Mouse (Mus musculus): Measurements from ENCODE around the gene Zfp39.
"Not testable (repeated sequence)": the region's sequence is repeated elsewhere in the genome, so short reads cannot be mapped to it uniquely, and the experiment has no call there.

Zfp39 gene

DNA sequence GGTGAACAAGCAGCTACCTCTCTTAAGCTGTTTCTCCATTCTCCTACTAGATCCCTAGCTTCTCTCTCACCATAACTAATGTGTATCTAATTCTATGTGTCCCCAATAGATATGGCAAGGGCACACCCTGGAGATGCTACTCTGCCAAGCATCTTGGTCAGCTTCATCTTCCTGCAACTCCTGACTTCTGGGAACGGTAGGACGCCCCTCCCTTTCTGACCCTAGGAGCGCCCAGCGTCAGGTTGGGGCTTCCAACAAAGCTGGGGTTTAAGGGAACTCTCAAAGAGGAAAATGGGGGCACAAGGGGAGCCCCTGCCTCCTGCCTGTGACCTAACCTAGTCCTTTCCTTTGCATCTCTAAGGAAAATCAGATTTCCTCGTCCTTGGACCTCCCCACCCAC lies 14.7 kb upstream of the Zfp39 start:
- DNase-seq, result no peak

DNA sequence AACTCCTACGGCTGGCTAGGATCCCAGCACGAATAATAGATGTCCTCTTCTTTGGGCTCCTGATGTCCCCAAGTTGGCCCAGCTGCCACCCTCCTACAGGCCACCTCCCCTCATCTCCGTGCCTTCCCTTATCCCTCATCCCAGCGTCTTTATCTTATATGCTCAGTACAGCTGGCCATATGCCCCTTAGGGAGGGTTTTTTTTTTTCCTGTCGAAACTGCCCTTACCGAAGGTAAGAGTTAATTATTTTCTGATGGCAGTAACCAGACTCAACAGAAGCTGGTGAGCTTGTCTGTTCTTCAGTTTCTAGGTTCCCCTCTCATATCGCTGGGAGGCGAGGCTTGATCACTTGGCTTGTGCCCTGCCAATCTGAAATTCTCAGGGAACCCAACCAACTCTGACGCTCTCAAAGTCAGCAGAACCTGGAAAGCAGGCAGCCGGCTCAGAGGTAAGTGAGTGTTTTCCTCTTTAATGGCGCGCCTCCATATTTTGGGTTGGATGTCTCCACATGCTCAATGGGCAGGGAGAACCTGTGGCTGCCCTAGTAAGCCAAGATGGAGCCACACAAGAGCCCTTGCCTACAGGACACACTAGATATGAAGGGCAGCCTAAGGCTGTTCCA lies 13.8 kb upstream of the Zfp39 start, which contains the start of gene Btnl10:
Gene Btnl10, plus strand, starts transcription at position 164 of the 622 bp plus-strand sequence.
- DNase-seq, result no peak

DNA sequence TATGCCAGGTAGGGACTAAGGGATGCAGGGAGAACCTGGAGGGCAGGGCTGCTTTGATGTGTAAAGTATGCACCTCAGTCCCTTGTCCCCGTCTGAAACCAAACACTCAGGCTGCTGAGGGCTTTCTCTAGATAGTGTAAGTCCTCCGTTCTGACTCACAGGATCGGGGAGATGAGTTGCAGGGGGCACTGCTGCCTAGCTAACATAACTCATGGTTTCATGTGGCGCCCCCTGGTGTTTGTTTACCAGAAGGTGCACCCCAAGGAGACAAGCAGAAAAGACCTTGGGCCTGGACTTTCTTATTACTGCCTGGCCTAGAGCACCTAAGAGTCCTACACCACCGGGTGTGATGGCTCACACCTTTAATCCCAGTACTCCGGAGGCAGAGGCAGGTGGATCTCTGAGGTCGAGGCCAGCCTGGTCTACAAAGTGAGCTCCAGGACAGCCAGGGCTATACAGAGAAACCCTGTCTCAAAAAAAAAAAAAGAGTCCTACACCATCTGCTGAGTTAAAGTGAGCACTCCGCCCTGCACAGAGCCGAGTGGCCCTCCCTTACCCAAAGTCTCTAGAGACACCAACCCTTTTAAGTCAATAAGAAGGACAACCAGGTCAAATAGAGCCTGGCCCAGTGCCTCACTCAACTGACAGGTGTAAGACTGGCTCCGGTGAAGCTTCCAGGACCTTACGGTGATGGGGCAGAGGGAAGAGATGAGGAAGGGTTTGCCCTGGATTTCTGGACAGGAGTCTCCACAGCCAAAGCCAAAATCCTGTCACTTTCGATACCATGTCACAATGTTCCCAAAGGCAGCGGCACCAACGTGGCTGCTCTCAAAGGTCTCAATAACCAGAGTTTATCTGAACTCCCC lies 13.1 kb upstream of the Zfp39 start:
- DNase-seq, result no peak

DNA sequence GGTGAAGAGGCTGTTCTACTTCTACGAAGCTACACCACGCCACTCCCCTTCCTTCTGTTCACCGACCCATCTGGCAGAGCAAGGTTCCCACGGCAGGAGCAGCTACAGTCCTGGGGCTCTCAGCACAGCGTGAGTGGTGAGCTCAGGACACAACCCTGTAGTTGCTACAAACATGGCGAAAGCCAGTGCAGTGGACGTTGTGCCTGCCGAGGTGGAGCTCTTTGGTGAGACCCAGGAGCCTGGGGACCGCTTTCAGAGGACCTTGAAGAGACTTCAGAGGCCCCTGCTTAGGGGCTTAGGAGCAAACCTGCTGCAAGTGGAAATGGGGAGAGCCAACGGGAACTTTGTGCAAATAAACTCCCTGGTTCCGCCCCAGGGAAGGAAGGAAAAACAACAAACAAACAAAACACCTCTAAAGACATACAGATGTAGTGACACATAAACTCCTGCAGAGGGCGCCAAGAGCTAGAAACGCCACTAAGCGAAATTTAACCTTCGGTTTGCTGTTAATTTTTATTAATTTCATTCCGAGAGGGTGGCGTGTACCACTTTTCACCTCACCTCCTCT lies 10.5 kb upstream of the Zfp39 start:
- DNase-seq, result no peak

DNA sequence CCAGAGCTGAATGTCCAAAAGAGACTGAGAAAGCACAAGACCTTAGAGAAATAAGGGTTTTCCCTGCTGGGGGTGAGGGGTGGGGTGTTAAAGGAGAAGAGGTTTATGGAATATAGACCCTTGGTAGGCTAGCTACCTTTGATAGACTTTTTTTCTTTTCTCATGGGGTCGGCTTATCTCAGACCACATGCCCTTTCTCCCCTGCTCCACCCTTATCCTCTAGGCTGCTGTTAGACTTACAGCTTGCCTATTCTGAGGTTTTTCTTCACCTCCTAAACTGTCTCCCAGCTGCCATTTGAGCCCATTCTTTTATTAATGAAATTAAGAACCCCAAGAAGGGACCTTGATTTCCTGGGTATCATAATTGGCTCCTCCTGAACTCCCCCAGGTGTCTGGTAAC lies 9.8 kb upstream of the Zfp39 start:
- no peak for DNase-seq

DNA sequence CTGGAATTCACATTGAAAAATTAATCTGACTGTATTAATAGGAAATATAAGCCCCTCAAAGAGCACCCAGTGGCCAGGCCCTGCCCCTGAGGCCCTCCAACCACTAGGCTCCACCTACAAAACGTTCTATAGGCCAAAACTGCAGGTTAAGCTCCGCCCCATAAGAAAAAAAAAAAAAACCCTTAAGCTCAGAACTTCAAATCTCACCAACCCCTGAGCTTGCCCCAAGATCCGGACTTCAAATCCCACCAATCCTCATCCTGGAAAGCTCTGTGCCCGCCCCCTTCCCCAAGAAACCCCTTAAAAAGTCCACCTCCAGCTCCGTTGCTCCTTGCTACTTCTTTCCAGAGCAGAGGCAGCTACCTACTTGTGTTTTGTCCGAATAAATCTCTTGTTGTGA lies 813 bp upstream of the Zfp39 start:
- no peak for DNase-seq

DNA sequence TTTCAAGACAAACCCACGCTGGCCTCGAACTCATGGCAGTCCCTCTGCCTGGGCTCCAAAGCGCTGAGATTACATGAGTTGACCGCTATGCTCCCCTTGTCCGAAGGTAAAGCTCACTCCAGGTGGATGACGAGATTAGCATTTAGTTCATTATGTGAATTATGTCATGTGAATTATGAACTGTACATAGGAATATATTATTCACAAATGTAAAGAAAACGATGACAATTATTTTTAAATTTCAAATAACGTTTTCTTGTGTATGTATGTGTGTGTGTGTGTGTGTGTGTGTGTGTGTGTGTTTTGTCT lies 339 bp upstream of the Zfp39 start:
- DNase-seq, result no peak

DNA sequence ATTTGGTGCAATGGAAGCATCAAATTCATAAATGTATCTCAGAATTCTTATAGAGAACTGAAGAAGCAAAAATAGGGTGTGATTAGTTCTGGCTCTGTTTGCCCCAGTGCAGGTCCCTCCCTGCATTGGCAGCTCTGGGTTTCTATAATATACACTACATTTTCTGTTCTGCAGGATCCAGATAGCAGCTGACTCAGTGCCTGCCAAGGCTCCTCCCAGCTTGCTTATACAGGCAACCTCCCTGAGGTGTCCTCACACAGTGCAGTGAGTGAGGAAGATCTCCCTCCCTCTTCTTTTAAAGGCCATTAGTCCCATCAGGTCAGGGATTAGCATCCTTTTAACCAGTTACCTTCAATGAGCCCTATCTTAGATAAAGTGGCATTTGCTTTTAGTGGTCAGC lies 2.9 kb downstream of the Zfp39 start:
- DNase-seq, result no peak

DNA sequence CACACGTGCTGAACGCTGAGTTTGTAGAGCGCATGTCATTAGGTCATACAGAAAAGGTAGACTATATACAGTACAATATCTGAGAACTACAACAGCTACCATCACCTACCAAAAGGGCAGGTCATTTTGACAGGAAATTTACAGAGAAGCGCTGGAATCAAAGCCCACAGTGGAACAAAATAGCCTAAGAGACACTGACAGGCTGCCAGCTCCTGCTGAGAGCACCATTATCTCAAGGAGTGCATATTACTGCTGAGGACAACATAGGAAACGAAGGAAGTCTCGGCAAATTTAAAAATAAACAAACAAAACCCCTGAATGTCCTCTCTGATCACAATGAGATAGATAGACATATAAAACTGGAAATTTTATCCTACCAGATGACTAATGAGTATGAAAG lies 6.5 kb downstream of the Zfp39 start:
- DNase-seq, result no peak

DNA sequence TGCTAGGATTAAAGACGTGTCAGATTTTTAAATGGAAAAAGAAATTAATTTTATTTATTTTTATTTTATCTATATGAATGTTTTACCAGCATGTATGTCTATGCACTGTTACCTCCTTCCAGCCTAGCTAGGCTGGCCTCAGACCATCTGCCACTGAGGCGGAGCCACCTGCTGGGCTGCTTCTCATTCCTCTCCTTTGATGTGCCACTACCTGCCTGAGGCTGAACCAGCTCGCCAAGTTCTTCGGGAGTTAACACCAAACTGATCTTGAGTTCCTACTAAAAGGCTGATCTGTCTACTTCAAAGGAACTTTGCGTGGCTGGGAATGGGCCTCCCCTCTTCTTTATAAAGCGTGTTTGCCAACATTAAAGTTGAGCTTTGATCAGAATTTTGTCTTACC lies 9.6 kb downstream of the Zfp39 start:
- DNase-seq, result no peak

DNA sequence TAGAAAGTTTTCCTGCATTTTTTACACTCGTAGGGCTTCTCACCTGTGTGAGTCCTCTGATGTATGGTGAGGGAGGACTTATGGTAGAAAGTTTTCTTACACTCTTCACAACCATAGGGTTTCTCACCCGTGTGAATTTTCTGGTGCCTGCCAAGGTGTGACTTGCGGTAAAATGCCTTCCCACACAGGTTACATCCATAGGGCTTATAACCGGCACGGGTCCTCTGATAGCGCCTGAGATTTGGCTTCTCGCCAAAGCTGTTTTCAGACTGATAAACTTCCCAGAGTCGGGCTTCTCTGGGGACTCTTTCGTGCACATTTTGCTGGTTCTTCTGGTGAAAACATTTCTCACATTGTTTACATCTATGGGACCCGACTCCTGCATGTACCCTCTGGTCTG lies 13.5 kb downstream of the Zfp39 start:
- no peak for DNase-seq

DNA sequence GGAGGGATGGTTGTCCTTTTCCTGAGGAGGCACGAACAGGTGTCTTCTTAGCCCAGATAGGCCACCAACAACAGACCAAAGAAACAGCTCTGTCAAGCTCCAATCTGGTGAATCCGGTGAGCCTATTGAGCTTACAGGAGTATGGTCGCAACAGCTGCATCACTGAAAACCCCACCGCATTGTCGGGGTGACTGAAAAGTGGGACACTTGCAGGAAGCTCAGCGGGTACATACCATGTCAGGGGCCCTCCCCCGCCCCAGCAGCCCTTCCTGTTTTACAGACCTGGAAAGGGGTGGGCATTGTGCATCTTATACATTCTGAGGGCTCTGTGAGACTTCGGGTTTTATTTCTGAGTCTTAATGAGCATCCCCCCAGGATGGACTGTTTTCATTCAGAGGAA lies 20.3 kb downstream of the Zfp39 start:
- no peak for DNase-seq

DNA sequence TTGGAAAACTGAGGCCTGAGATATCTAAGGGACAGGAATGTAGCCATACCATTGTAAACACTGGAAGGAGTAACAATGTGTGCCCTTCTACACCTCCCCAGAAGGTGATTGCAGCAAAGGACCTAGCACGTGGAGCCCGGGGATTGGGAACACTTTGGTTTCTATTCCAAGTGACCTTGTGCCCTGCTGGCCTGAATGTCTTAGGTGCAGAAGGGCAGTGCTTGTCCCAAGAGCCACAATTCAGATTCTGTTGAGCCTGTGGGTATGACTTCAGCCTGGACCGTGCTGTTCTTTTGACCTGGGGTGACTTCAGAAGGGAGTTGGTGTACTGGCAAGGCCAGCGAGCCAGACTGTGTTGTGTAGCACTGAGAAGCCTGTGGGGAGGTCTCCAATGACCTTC lies 33.1 kb downstream of the Zfp39 start:
- DNase-seq, result no peak

DNA sequence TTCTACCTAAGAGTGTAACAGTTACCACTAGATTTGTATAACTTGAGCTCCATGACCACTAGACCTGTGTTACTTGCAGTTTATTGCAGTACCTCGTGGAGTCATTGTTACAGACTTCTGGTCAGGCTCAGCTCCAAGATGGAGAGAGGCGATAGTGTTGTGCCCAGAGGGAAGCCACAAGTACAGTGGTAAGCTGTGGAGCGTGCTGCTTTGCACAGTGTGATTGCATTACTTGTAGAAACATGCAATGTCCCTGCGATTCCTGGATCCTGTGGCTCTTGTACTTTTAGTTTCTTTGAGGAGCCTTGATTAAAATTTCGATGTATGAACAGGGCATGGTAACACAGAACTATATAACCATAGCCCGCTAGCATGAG lies 36.1 kb downstream of the Zfp39 start:
- DNase-seq, result no peak

DNA sequence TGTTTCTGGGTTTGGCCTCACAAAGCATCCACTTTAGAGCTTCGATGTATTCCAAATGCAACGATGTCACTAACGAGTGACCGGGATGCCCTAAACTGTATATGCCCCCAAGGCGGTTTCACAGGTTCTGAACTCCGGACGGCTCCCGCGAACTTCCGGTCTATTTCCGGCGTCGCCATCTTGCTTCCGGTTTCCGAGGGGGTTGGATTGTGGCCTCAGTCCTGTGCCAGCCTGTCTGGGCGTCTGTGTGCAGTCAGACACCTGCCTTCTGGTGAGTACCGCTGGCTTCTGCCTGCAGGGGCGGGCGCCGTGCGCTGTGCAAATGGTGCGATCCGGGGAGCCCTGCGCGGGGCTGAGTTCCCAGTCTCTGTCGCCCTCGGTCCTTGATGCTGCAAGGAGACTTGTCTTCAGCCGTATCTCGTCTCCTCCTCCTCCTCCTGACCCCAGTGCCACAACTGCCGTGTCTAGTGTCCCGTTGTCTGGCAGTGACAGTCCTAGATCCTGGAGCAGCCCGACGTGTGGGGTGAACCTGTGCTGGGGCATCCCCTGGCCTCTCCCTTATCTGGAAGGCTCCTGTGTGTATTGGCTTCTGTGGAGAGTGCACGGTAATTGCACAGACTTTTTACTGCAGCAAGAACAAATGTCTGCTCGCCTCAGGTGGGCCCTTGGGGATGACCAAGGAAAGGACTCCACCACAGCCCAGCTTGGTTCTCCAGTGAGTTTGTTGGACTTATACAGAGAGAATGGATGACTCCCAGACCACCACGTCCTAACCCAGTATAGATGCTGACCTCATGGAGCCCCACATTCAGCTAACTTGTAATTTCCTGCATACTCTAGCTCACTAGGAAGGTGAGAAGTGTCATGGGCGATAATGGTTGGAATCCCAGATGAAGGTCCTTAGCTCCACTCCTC lies 36.7 kb downstream of the Zfp39 start, which contains the start of gene 2810021J22Rik:
Gene 2810021J22Rik, plus strand, starts transcription at position 178 of the 915 bp plus-strand sequence.
- peak; percentile 70 for DNase-seq

DNA sequence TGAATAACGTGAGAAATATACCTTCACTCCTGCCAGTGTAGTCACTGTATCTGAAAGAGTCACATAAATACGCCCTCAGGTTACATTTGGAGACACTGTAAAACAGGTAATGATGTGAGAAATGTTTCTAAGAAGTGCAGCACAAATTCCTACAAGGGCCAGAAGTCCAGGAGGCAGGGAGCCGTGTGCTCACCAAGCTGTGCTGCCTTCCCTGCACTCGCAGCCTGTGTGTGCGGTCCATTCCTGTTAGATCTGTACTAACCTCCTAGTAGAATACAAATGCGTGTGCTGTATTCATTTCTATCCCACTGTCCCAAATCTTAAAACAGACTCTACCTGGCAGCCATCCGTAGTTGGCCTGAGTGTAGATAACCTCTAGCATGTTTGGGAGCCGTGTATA lies 43.3 kb downstream of the Zfp39 start:
- no peak for DNase-seq

DNA sequence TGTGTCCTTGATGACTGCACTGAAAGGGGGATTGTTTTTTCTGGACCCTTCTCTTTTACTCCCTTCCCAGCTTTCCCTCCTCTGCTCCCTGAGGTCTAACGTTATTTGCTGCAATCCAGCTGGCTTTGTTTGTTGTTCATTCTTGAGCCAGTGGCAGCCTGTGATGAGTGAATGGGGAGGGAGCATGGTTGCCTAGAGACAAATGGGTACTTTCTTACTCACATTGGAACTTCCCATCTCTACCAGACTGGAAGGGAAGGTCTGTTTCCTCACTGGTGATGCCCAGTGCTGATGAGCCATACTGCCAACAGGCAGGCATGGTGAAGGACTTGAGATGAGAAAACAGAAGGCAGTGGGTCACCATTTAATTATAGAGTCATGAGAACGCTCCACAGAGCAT lies 54.3 kb downstream of the Zfp39 start:
- DNase-seq, result no peak

DNA sequence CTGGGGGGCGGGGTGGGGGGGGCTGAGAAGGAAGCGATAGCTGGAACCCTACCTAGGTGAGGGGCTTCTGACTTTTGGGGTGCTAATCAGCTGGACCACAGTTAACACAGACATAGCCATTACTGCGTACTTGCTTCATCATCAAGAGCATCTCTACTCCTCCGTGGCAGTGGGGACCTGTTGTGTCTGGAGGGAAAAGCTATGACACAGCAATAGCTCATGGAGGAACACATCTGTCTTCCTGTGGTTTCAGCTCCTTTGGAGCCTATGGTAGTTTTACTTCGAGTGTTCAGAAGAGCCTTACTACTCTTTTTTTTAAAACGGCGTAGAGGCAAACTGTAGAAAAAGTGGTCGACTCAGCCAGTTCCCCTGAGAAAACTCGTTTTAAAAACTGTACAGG lies 56.4 kb downstream of the Zfp39 start:
- DNase-seq, result no peak

DNA sequence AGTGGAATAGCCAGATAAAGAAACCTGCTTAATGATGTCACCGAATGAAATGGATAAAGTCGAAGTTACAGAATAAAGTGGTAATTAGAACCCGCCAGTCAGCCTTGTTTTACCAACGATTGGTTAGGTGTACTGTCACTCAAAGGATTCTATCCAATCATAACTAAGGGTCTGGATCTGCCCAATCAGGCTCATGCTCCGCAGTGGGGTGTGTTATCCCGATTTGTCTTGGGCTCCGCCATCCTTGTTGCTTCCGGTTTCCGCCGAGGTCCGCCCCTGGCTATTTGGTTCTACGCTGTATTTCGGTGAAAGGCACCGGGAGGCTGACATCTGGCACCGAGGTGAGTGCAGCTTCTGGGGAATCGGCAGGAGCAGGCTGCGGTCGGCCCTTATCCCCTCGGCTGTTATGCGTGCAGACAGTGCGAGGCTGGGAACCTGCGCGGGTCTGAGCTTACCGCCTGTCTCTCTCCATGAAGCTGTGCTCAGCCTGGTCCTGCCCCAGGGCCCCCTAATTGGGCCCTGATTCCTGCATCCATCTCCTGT lies 57.0 kb downstream of the Zfp39 start, which contains the start of gene Gm12258:
Gene Gm12258, plus strand, starts transcription at position 240 of the 543 bp plus-strand sequence.
- DNase-seq, result peak; percentile 84

DNA sequence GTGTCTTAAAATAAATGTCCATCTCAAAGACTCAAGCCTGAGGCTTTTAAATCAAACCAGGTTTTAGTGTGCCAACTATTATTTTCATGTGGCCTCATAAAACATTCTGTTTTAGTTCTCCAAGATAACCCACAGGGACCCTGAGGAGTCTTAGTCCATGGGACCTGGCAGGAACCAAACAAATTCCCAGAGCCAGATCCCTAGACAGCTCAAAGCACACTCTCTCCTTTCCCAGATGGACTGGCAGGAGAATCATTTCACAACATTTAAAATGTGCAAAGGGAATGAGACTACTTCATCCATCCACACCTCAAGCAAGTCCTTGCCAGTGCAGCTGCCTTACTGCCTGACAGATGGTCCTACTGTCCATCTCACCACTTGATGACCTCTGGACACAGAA lies 65.1 kb downstream of the Zfp39 start, which contains the start of gene Olfr311:
Gene Olfr311, plus strand, starts transcription at position 301 of the 400 bp plus-strand sequence.
- DNase-seq, result not testable (repeated sequence)
